ENCODE assay signal across 16 mouse cellular contexts in genomic region chr16:81138583-81138982, GRCm38 (mm10).
"Had no signal": no experiment of that assay in that cellular context is flagged by ENCODE, and none has a peak within 500 bp of the region (broad histone marks: within the 10 kb centered on the region; RNA-seq: fewer than 3 reads in every experiment).

No protein-coding gene starts in this region.

- H3K9ac ChIP-seq: kidney, embryonic 15.5 days; liver, embryonic 12.5 days; liver, embryonic 15.5 days; lung, embryonic 15.5 days; midbrain, embryonic 13.5 days had no signal

- H3K4me2 ChIP-seq: kidney, embryonic 15.5 days; liver, embryonic 12.5 days; liver, embryonic 15.5 days; lung, embryonic 15.5 days; midbrain, embryonic 13.5 days had no signal

- H3K27me3 ChIP-seq: kidney, embryonic 15.5 days; liver, embryonic 12.5 days; liver, embryonic 15.5 days; lung, embryonic 15.5 days; midbrain, embryonic 13.5 days had no signal

- H3K9me3 ChIP-seq: kidney, embryonic 15.5 days; liver, embryonic 12.5 days; liver, embryonic 15.5 days; lung, embryonic 15.5 days; midbrain, embryonic 13.5 days had no signal

- H3K4me1 ChIP-seq: kidney, embryonic 15.5 days; liver, embryonic 12.5 days; liver, embryonic 15.5 days; lung, embryonic 15.5 days; midbrain, embryonic 13.5 days had no signal

- DNase-seq: kidney, adult 11 months; kidney, adult 8-10 months; kidney, postnatal 10 days; kidney, postnatal 36 days; layer of hippocampus, postnatal 36 days; lung, adult 18-20 months; lung, postnatal 10 days; lung, postnatal 4 days; thymus, adult 18-20 months; thymus, postnatal 36 days had no signal

- H3K27ac ChIP-seq: kidney, embryonic 15.5 days; left cerebral cortex, adult 2 months; liver, embryonic 12.5 days; liver, embryonic 15.5 days; lung, embryonic 15.5 days; midbrain, embryonic 13.5 days had no signal

- H3K36me3 ChIP-seq: kidney, embryonic 15.5 days; liver, embryonic 12.5 days; liver, embryonic 15.5 days; lung, embryonic 15.5 days; midbrain, embryonic 13.5 days had no signal

- ATAC-seq: liver, embryonic 12.5 days; midbrain, embryonic 13.5 days had no signal

- H3K4me3 ChIP-seq: kidney, embryonic 15.5 days; left cerebral cortex, adult 2 months; liver, embryonic 12.5 days; liver, embryonic 15.5 days; lung, embryonic 15.5 days; midbrain, embryonic 13.5 days had no signal
